In the genomic region with DNA sequence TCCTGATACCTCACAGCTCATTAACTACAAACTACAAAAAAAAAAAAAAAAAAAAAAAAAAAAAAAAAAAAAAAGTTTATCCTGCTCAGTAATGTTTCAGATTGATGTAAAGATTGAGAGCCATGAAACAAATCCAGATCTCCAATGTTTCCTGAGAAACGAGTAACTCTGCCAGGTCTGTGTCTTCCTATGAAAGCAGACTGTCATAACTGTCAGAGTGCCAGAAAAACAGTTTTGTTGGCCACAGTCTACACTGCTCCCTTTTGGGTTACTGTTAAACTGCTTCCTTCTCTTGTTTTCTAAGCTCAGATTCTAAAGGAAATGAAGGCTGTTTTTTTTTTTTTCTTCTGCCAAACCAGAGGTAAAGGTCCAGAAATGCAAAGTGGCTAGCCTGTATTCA, we compare ENCODE assay signal across 30 mouse cellular contexts.
DNase-seq lines count a peak whose midpoint lies in the region; ATAC-seq lines count a peak whose summit lies in the region.
"Had no signal": no experiment of that assay in that cellular context is flagged by ENCODE, and none has a peak within 500 bp of the region (broad histone marks: within the 10 kb centered on the region; RNA-seq: fewer than 3 reads in every experiment).

No protein-coding gene starts in this region.

- H3K4me3 ChIP-seq in forebrain, embryonic 14.5 days (ENCODE audit: low read depth, low read length): no peak overlapping the region
- H3K4me3 ChIP-seq in forebrain, embryonic 11.5 days (ENCODE audit: low read depth, low read length): no peak overlapping the region
- H3K4me3 ChIP-seq in midbrain, embryonic 11.5 days (ENCODE audit: low read depth, low read length): no peak overlapping the region
- H3K4me3 ChIP-seq in midbrain, embryonic 15.5 days: no peak overlapping the region
- no peak overlapping the region for H3K4me3 ChIP-seq in kidney, embryonic 15.5 days (replicated peaks)
- H3K4me3 ChIP-seq: embryonic facial prominence, embryonic 10.5 days; embryonic facial prominence, embryonic 13.5 days; erythroblast, embryonic 14.5 days; heart, embryonic 12.5 days; heart, embryonic 15.5 days; hindbrain, embryonic 10.5 days; hindbrain, embryonic 13.5 days; intestine, embryonic 15.5 days had no signal

- H3K9me3 ChIP-seq in forebrain, embryonic 14.5 days (replicated peaks; ENCODE audit: control insufficient read depth, low read length): no peaks in the 10 kb centered on the region
- no peaks in the 10 kb centered on the region for H3K9me3 ChIP-seq in forebrain, embryonic 11.5 days (ENCODE audit: control insufficient read depth, low read length)
- no peaks in the 10 kb centered on the region for H3K9me3 ChIP-seq in midbrain, embryonic 11.5 days (ENCODE audit: control insufficient read depth, low read length)
- no peaks in the 10 kb centered on the region for H3K9me3 ChIP-seq in midbrain, embryonic 15.5 days
- H3K9me3 ChIP-seq in kidney, embryonic 15.5 days (replicated peaks): no peaks in the 10 kb centered on the region
- H3K9me3 ChIP-seq: embryonic facial prominence, embryonic 10.5 days; embryonic facial prominence, embryonic 13.5 days; heart, embryonic 12.5 days; heart, embryonic 15.5 days; hindbrain, embryonic 10.5 days; hindbrain, embryonic 13.5 days; intestine, embryonic 15.5 days had no signal

- WGBS in forebrain, embryonic 14.5 days: 44% methylated on average over 1 of the region's 1 CpGs
- WGBS in forebrain, embryonic 11.5 days: 75% methylated on average over 1 of the region's 1 CpGs
- WGBS in midbrain, embryonic 11.5 days: 76% methylated on average over 1 of the region's 1 CpGs
- 60% methylated on average over 1 of the region's 1 CpGs for WGBS in midbrain, embryonic 15.5 days
- 49% methylated on average over 1 of the region's 1 CpGs for whole genome bisulfite sequencing in kidney, embryonic 15.5 days

- H3K4me1 ChIP-seq in forebrain, embryonic 14.5 days (ENCODE audit: control insufficient read depth, insufficient read depth, low read length): peaks cover 12% of the 10 kb centered on the region
- no peaks in the 10 kb centered on the region for H3K4me1 ChIP-seq in forebrain, embryonic 11.5 days (replicated peaks; ENCODE audit: control insufficient read depth, insufficient read depth, low read length)
- no peaks in the 10 kb centered on the region for H3K4me1 ChIP-seq in midbrain, embryonic 11.5 days (ENCODE audit: control insufficient read depth, insufficient read depth, low read length)
- no peaks in the 10 kb centered on the region; the same call in 1 of the 2 replicates for H3K4me1 ChIP-seq in midbrain, embryonic 15.5 days
- no peaks in the 10 kb centered on the region for H3K4me1 ChIP-seq in kidney, embryonic 15.5 days
- H3K4me1 ChIP-seq: embryonic facial prominence, embryonic 10.5 days; embryonic facial prominence, embryonic 13.5 days; heart, embryonic 12.5 days; heart, embryonic 15.5 days; hindbrain, embryonic 10.5 days; intestine, embryonic 15.5 days had no signal

- no peak overlapping the region for H3K9ac ChIP-seq in forebrain, embryonic 14.5 days (ENCODE audit: low read length)
- no peak overlapping the region for H3K9ac ChIP-seq in forebrain, embryonic 11.5 days (ENCODE audit: low read length)
- H3K9ac ChIP-seq in midbrain, embryonic 11.5 days (ENCODE audit: low read length): no peak overlapping the region
- no peak overlapping the region for H3K9ac ChIP-seq in midbrain, embryonic 15.5 days
- no peak overlapping the region for H3K9ac ChIP-seq in kidney, embryonic 15.5 days
- H3K9ac ChIP-seq: embryonic facial prominence, embryonic 13.5 days; heart, embryonic 12.5 days; heart, embryonic 15.5 days; hindbrain, embryonic 13.5 days; intestine, embryonic 15.5 days had no signal

- no peaks in the 10 kb centered on the region for H3K36me3 ChIP-seq in forebrain, embryonic 14.5 days (ENCODE audit: control insufficient read depth, insufficient read depth, low read length)
- no peaks in the 10 kb centered on the region for H3K36me3 ChIP-seq in forebrain, embryonic 11.5 days (ENCODE audit: control insufficient read depth, insufficient read depth, low read length)
- no peaks in the 10 kb centered on the region for H3K36me3 ChIP-seq in midbrain, embryonic 11.5 days (ENCODE audit: control insufficient read depth, insufficient read depth, low read length)
- no peaks in the 10 kb centered on the region for H3K36me3 ChIP-seq in midbrain, embryonic 15.5 days (replicated peaks)
- no peaks in the 10 kb centered on the region for H3K36me3 ChIP-seq in kidney, embryonic 15.5 days
- H3K36me3 ChIP-seq: embryonic facial prominence, embryonic 10.5 days; embryonic facial prominence, embryonic 13.5 days; heart, embryonic 12.5 days; heart, embryonic 15.5 days; hindbrain, embryonic 10.5 days; hindbrain, embryonic 13.5 days; intestine, embryonic 15.5 days had no signal

- no peaks in the 10 kb centered on the region for H3K27me3 ChIP-seq in forebrain, embryonic 14.5 days (replicated peaks; ENCODE audit: control insufficient read depth, insufficient read depth, low read length)
- H3K27me3 ChIP-seq in forebrain, embryonic 11.5 days (ENCODE audit: control insufficient read depth, insufficient read depth, low read length): no peaks in the 10 kb centered on the region
- no peaks in the 10 kb centered on the region for H3K27me3 ChIP-seq in midbrain, embryonic 11.5 days (ENCODE audit: control insufficient read depth, insufficient read depth, low read length)
- H3K27me3 ChIP-seq in midbrain, embryonic 15.5 days (replicated peaks): no peaks in the 10 kb centered on the region
- no peaks in the 10 kb centered on the region for H3K27me3 ChIP-seq in kidney, embryonic 15.5 days
- H3K27me3 ChIP-seq: CH12.LX; embryonic facial prominence, embryonic 13.5 days; heart, embryonic 12.5 days; heart, embryonic 15.5 days; hindbrain, embryonic 13.5 days; intestine, embryonic 15.5 days had no signal

- no peak overlapping the region for H3K27ac ChIP-seq in forebrain, embryonic 14.5 days (ENCODE audit: low read depth, low read length)
- H3K27ac ChIP-seq in forebrain, embryonic 11.5 days (ENCODE audit: low read depth, low read length): no peak overlapping the region
- H3K27ac ChIP-seq in midbrain, embryonic 11.5 days (ENCODE audit: low read depth, low read length): no peak overlapping the region
- H3K27ac ChIP-seq in midbrain, embryonic 15.5 days: no peak overlapping the region
- H3K27ac ChIP-seq in kidney, embryonic 15.5 days: no peak overlapping the region
- H3K27ac ChIP-seq: embryonic facial prominence, embryonic 10.5 days; embryonic facial prominence, embryonic 13.5 days; heart, embryonic 15.5 days; hindbrain, embryonic 10.5 days; hindbrain, embryonic 13.5 days; intestine, embryonic 15.5 days had no signal

- no peak overlapping the region for H3K4me2 ChIP-seq in forebrain, embryonic 14.5 days (ENCODE audit: low read length)
- H3K4me2 ChIP-seq in forebrain, embryonic 11.5 days (ENCODE audit: low read depth, low read length, severe bottlenecking): no peak overlapping the region
- H3K4me2 ChIP-seq in midbrain, embryonic 11.5 days: no peak overlapping the region
- no peak overlapping the region for H3K4me2 ChIP-seq in midbrain, embryonic 15.5 days
- no peak overlapping the region for H3K4me2 ChIP-seq in kidney, embryonic 15.5 days
- H3K4me2 ChIP-seq: embryonic facial prominence, embryonic 13.5 days; heart, embryonic 12.5 days; heart, embryonic 15.5 days; hindbrain, embryonic 13.5 days; intestine, embryonic 15.5 days had no signal

- DNase-seq in forebrain, embryonic 14.5 days (ENCODE audit: low spot score): peak; percentile 79
- DNase-seq in forebrain, embryonic 11.5 days (ENCODE audit: low spot score): no peak
- DNase-seq in midbrain, embryonic 11.5 days (ENCODE audit: low spot score, missing footprints): peak; percentile 35
- peak; percentile 30 for DNase-seq in brain, embryonic 18.5 days (ENCODE audit: low read depth, low spot score)
- no peak for DNase-seq in adrenal gland, postnatal 10 days
- DNase-seq: adrenal gland, adult 2 months; adrenal gland, postnatal 25 days; B cell, adult 2 months; cerebellum, adult 11-12 months; cerebellum, adult 8-10 months; cerebellum, postnatal 10 days; cerebellum, postnatal 36 days; embryo, embryonic 11 days; gastrocnemius, postnatal 25 days; heart, adult 18-20 months; heart, postnatal 10 days; heart, postnatal 36 days; kidney, adult 18-20 months had no signal

- no peak; the same call in 1 of the 2 replicates for ATAC-seq in forebrain, embryonic 14.5 days
- ATAC-seq in forebrain, embryonic 11.5 days (replicated peaks; ENCODE audit: low FRiP score): no peak
- ATAC-seq in midbrain, embryonic 11.5 days (ENCODE audit: low FRiP score): no peak
- no peak for ATAC-seq in midbrain, embryonic 15.5 days (replicated peaks)
- no peak for ATAC-seq in kidney, embryonic 15.5 days (replicated peaks; ENCODE audit: low FRiP score)
- ATAC-seq: hindbrain, embryonic 16.5 days; intestine, embryonic 15.5 days had no signal

Comparison
In these comparisons a context has a peak if more than half of its experiments do, and no peak if none do; other contexts are left out.
1. DNase-seq: peak in forebrain, embryonic 14.5 days (single experiment), midbrain, embryonic 11.5 days (single experiment) and brain, embryonic 18.5 days (single experiment); none in forebrain, embryonic 11.5 days (single experiment) and adrenal gland, postnatal 10 days (single experiment).